Mouse (Mus musculus): Measurements from ENCODE around the gene Ankrd34a. TPM values are rescaled to one million over a fixed set of nuclear protein-coding genes. Genes with fewer than 3 reads are reported as not detected.

Gene Ankrd34a
- polyA plus RNA-seq, 1 experiment from 2014 or later: 21.9 TPM

DNA sequence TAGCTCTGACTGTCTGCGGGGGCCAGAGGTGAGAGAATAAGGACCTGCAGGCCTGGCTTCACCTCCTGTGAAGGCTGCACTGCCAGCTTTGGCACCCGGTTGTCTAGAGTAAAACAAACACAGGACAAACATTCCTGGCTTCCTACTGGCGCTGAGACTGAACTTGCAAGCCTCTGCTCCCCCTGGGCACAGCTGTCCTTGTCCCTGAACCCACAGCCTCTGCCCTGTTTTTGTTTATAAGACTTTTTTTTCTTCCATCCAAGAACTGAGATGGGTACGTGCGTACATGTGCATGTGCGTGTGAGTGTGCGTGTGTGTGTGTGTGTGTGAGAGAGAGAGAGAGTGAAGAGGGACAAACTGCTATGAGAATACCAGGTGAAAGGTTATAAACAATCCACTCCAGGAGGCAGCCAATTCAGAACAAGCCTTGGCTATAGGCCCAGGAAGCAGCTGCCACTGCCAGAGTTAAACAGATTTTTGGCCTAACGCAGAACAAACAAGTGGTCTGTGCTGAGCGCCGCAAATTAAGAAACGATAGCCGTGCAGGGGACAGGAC, 41.3 kb upstream of the Ankrd34a start:
- Histone ChIP-seq H3K27me3 (replicated peaks; ENCODE audit: control insufficient read depth, insufficient read depth, low read length) (no peaks in the 10 kb centered on the region), H3K9ac (replicated peaks; ENCODE audit: low read depth, low read length) (no peak overlapping the region), H3K4me1 (replicated peaks; ENCODE audit: control insufficient read depth, insufficient read depth, low read length) (peaks cover 37% of the 10 kb centered on the region), H3K4me2 (ENCODE audit: low read length) (no peak overlapping the region), H3K9me3 (ENCODE audit: control insufficient read depth, low read length) (no peaks in the 10 kb centered on the region), H3K4me3 (replicated peaks; ENCODE audit: low read length) (no peak overlapping the region), H3K36me3 (ENCODE audit: control insufficient read depth, insufficient read depth) (peaks cover 1% of the 10 kb centered on the region; the same call in 1 of the 2 replicates), H3K27ac (ENCODE audit: low read length) (peak overlapping the region; percentile 29; the same call in 1 of the 2 replicates)
- ATAC-seq: peak; percentile 22
- WGBS: 13% methylated on average over 12 of the region's 12 CpGs

DNA sequence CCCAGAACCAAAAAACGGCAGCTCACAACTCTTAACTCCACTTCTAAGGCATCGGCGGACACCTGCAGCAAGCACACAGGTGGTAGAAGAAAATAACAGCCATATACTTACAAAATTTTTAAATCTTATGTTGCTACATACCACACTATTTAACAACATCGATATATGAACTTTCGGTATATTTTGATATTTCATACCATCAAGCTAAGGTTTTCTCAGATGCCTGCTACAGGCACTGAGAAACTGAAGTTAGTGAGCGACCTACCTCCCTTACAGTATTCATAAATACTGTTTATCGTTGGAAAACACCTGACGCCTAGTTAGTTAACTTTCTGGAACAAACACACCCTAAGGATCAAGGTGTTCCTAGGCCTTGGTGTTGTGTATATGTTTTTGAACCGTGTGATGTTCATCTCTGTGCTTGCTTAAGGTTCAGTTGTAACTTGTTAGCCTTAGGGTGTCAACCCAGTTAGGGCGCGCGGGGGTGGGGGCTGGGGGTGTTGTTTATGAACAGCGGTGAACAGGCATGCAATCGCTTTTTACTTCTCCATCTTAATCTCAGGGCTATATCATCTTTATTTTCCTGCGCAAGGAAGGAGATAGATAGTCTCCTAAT, 40.3 kb upstream of the Ankrd34a start:
- H3K4me2 ChIP-seq (ENCODE audit: low read length): no peak overlapping the region
- peaks cover 46% of the 10 kb centered on the region for H3K4me1 ChIP-seq (replicated peaks; ENCODE audit: control insufficient read depth, insufficient read depth, low read length)
- H3K4me3 ChIP-seq (replicated peaks; ENCODE audit: low read length): no peak overlapping the region
- peak overlapping the region; percentile 33; the same call in 1 of the 2 replicates for H3K27ac ChIP-seq (ENCODE audit: low read length)
- no peaks in the 10 kb centered on the region for H3K9me3 ChIP-seq (ENCODE audit: control insufficient read depth, low read length)
- H3K9ac ChIP-seq (replicated peaks; ENCODE audit: low read depth, low read length): no peak overlapping the region
- H3K36me3 ChIP-seq (ENCODE audit: control insufficient read depth, insufficient read depth): peaks cover 9% of the 10 kb centered on the region
- WGBS: 85% methylated on average over 15 of the region's 15 CpGs
- ATAC-seq: no peak
- no peaks in the 10 kb centered on the region for H3K27me3 ChIP-seq (replicated peaks; ENCODE audit: control insufficient read depth, insufficient read depth, low read length)

- Histone ChIP-seq H3K4me3 (replicated peaks; ENCODE audit: low read length) (peak overlapping the region; percentile 85), H3K4me2 (ENCODE audit: low read length) (peak overlapping the region; percentile 77), H3K27ac (ENCODE audit: low read length) (peak overlapping the region; percentile 81), H3K36me3 (ENCODE audit: control insufficient read depth, insufficient read depth) (peaks cover 12% of the 10 kb centered on the region), H3K27me3 (replicated peaks; ENCODE audit: control insufficient read depth, insufficient read depth, low read length) (no peaks in the 10 kb centered on the region), H3K9ac (replicated peaks; ENCODE audit: low read depth, low read length) (peak overlapping the region; percentile 62), H3K9me3 (ENCODE audit: control insufficient read depth, low read length) (no peaks in the 10 kb centered on the region), H3K4me1 (replicated peaks; ENCODE audit: control insufficient read depth, insufficient read depth, low read length) (peaks cover 48% of the 10 kb centered on the region)
- ATAC-seq: peak; percentile 1
- WGBS: 6% methylated on average over 22 of the region's 22 CpGs
These were observed 39.5 kb upstream of the Ankrd34a start for GRCm38 (mm10) chr3:96556651-96557635.

- Histone ChIP-seq H3K27me3 (replicated peaks; ENCODE audit: control insufficient read depth, insufficient read depth, low read length) (no peaks in the 10 kb centered on the region), H3K4me2 (ENCODE audit: low read length) (peak within 1 kb of the TSS; percentile 77), H3K27ac (ENCODE audit: low read length) (peak within 1 kb of the TSS; percentile 81), H3K36me3 (ENCODE audit: control insufficient read depth, insufficient read depth) (peaks cover 12% of the 10 kb centered on the region), H3K9ac (replicated peaks; ENCODE audit: low read depth, low read length) (peak within 1 kb of the TSS; percentile 68), H3K9me3 (ENCODE audit: control insufficient read depth, low read length) (no peaks in the 10 kb centered on the region), H3K4me1 (replicated peaks; ENCODE audit: control insufficient read depth, insufficient read depth, low read length) (peaks cover 48% of the 10 kb centered on the region), H3K4me3 (replicated peaks; ENCODE audit: low read length) (peak within 1 kb of the TSS; percentile 85)
- WGBS: under 1% methylated on average over 26 of the region's 26 CpGs
- peak; percentile 99 for ATAC-seq
These were observed 38.7 kb upstream of the Ankrd34a start, which contains the start of gene Txnip for GRCm38 (mm10) chr3:96557694-96558093. Gene Txnip (plus strand): TSS chr3:96557957.

- Histone ChIP-seq H3K4me3 (replicated peaks; ENCODE audit: low read length) (peak overlapping the region; percentile 85), H3K4me2 (ENCODE audit: low read length) (peak overlapping the region; percentile 77), H3K27ac (ENCODE audit: low read length) (peak overlapping the region; percentile 65), H3K9ac (replicated peaks; ENCODE audit: low read depth, low read length) (peak overlapping the region; percentile 68), H3K4me1 (replicated peaks; ENCODE audit: control insufficient read depth, insufficient read depth, low read length) (peaks cover 48% of the 10 kb centered on the region), H3K9me3 (ENCODE audit: control insufficient read depth, low read length) (no peaks in the 10 kb centered on the region), H3K36me3 (ENCODE audit: control insufficient read depth, insufficient read depth) (peaks cover 12% of the 10 kb centered on the region), H3K27me3 (replicated peaks; ENCODE audit: control insufficient read depth, insufficient read depth, low read length) (no peaks in the 10 kb centered on the region)
- WGBS: 1% methylated on average over 17 of the region's 17 CpGs
- no peak for ATAC-seq
These were observed 38.3 kb upstream of the Ankrd34a start for GRCm38 (mm10) chr3:96558159-96558558.

GRCm38 (mm10) chr3:96558668-96559196, 37.7 kb upstream of the Ankrd34a start:
- H3K4me3 ChIP-seq (replicated peaks; ENCODE audit: low read length): peak overlapping the region; percentile 85
- 32% methylated on average over 10 of the region's 10 CpGs for WGBS
- peaks cover 48% of the 10 kb centered on the region for H3K4me1 ChIP-seq (replicated peaks; ENCODE audit: control insufficient read depth, insufficient read depth, low read length)
- ATAC-seq: no peak
- no peaks in the 10 kb centered on the region for H3K9me3 ChIP-seq (ENCODE audit: control insufficient read depth, low read length)
- H3K27me3 ChIP-seq (replicated peaks; ENCODE audit: control insufficient read depth, insufficient read depth, low read length): no peaks in the 10 kb centered on the region
- peak overlapping the region; percentile 77 for H3K4me2 ChIP-seq (ENCODE audit: low read length)
- peak overlapping the region; percentile 68 for H3K9ac ChIP-seq (replicated peaks; ENCODE audit: low read depth, low read length)
- H3K27ac ChIP-seq (ENCODE audit: low read length): peak overlapping the region; percentile 3; the same call in 1 of the 2 replicates
- peaks cover 12% of the 10 kb centered on the region for H3K36me3 ChIP-seq (ENCODE audit: control insufficient read depth, insufficient read depth)

- H3K4me3 ChIP-seq (replicated peaks; ENCODE audit: low read length): peak overlapping the region; percentile 85
- peak overlapping the region; percentile 77 for H3K4me2 ChIP-seq (ENCODE audit: low read length)
- WGBS: 86% methylated on average over 12 of the region's 12 CpGs
- 0 out of 2 replicates have a peak overlapping the region, but pooled peaks have one; percentile 68 for H3K9ac ChIP-seq (replicated peaks; ENCODE audit: low read depth, low read length)
- peaks cover 12% of the 10 kb centered on the region for H3K36me3 ChIP-seq (ENCODE audit: control insufficient read depth, insufficient read depth)
- H3K27ac ChIP-seq (ENCODE audit: low read length): no peak overlapping the region
- H3K27me3 ChIP-seq (replicated peaks; ENCODE audit: control insufficient read depth, insufficient read depth, low read length): no peaks in the 10 kb centered on the region
- H3K9me3 ChIP-seq (ENCODE audit: control insufficient read depth, low read length): no peaks in the 10 kb centered on the region
- H3K4me1 ChIP-seq (replicated peaks; ENCODE audit: control insufficient read depth, insufficient read depth, low read length): peaks cover 48% of the 10 kb centered on the region
- ATAC-seq: no peak
These were observed 37.0 kb upstream of the Ankrd34a start for GRCm38 (mm10) chr3:96559398-96559910.

DNA sequence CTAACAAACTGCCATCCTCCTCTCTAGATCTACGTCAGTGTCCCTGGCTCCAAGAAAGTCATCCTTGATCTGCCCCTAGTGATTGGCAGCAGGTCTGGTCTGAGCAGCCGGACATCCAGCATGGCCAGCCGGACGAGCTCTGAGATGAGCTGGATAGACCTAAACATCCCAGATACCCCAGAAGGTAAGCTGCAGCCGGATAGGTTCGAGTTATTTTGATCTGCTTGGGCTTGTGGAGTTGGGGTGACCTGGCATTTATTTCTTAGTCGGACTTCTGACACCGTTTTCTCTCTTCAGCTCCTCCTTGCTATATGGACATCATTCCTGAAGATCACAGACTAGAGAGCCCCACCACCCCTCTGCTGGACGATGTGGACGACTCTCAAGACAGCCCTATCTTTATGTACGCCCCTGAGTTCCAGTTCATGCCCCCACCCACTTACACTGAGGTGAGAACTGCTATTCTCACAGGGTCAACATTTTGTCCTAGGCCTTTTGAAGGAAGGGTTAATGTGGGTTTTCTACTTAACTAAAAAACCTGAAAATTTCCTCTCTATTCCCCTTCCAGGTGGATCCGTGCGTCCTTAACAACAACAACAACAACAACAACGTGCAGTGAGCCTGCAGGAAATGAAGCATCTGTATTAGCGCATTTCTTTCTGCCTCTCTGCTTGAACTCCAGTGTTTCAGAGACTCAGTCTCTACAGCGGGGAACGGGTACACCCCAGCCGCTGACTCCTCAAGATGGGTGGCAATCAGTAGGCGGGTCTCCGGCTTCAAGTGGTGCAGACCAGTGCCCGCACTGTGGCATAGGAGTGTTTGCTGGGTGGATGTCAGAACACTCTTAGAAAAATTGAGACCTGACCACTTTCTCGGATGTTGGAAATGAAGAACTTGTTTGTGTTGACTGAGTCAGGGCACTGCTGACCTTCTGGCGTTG, 36.3 kb upstream of the Ankrd34a start:
- no peak overlapping the region for H3K27ac ChIP-seq (ENCODE audit: low read length)
- H3K4me3 ChIP-seq (replicated peaks; ENCODE audit: low read length): peak overlapping the region; percentile 85
- H3K4me1 ChIP-seq (replicated peaks; ENCODE audit: control insufficient read depth, insufficient read depth, low read length): peaks cover 47% of the 10 kb centered on the region
- H3K27me3 ChIP-seq (replicated peaks; ENCODE audit: control insufficient read depth, insufficient read depth, low read length): no peaks in the 10 kb centered on the region
- no peak for ATAC-seq
- WGBS: 85% methylated on average over 23 of the region's 23 CpGs
- H3K9me3 ChIP-seq (ENCODE audit: control insufficient read depth, low read length): no peaks in the 10 kb centered on the region
- H3K36me3 ChIP-seq (ENCODE audit: control insufficient read depth, insufficient read depth): peaks cover 12% of the 10 kb centered on the region
- H3K4me2 ChIP-seq (ENCODE audit: low read length): peak overlapping the region; percentile 77
- H3K9ac ChIP-seq (replicated peaks; ENCODE audit: low read depth, low read length): no peak overlapping the region

All from forebrain, embryonic 16.5 days (tissue).